Mouse (Mus musculus) CH12.LX (cell line): ENCODE measurements around the gene Olfr635.

Experiments
- CTCF ChIP-seq, 2 experiments: IDR thresholded peaks in 1 of 2; conservative IDR thresholded peaks in 1 of 2; 2 replicates each; pipeline ENCODE4 v1.5.1; 2011 to 2012; ENCODE audit warnings: low read depth in 2 of 2, low read length in 2 of 2, improper control_type of control experiment in 1 of 2, inconsistent platforms in 1 of 2, mild to moderate bottlenecking in 1 of 2, moderate library complexity in 1 of 2
- EP300 ChIP-seq: IDR thresholded peaks from 2 replicates; pipeline ENCODE4 v1.6.1; 2011; ENCODE audit warnings: low read length, improper control_type of control experiment
- RCOR1 ChIP-seq: conservative IDR thresholded peaks from 2 replicates; pipeline ENCODE4 v1.6.1; 2012; ENCODE audit warnings: low read depth, mild to moderate bottlenecking, inconsistent platforms, low read length, improper control_type of control experiment
- SIN3A ChIP-seq: IDR thresholded peaks from 2 replicates; pipeline ENCODE4 v1.6.1; 2012; ENCODE audit warnings: low read length, improper control_type of control experiment, inconsistent platforms
- USF2 ChIP-seq: conservative IDR thresholded peaks from 2 replicates; pipeline ENCODE4 v1.6.1; 2011; ENCODE audit warnings: low read depth, low read length, improper control_type of control experiment
- ZMIZ1 ChIP-seq: IDR thresholded peaks from 2 replicates; pipeline ENCODE4 v1.6.1; 2012; ENCODE audit warnings: low read depth, mild to moderate bottlenecking, inconsistent platforms, low read length, improper control_type of control experiment

DNA sequence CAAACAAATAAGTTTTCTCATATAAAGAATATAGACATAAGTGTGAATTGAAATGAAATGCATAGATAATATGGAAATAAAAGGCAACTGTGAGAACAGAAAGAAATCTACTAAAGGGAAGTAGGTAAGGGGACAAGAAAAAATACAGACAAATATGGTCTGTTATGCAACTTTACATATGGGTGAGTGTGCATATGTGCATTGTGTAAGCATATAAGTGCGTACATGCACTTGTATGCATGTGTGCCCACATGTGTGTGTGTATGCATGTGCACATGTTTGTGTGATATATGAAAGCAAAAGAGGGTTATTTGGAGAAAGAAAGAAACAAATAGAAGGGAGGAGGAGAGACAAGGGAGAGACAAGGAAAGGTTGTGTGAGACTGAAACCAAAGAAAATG, 48.0 kb downstream of the Olfr635 start:
- no peak for TF ChIP-seq CTCF (conservative IDR thresholded peaks at IDR 0.05 in 1 of 2, IDR thresholded peaks at IDR 0.05 in 1 of 2; ENCODE audit: low read depth in 2 of 2, low read length in 2 of 2)
- no peak for TF ChIP-seq USF2
- TF ChIP-seq ZMIZ1: no peak
- no peak for TF ChIP-seq EP300
- no peak for TF ChIP-seq RCOR1
- no peak for TF ChIP-seq SIN3A
